Mouse (Mus musculus): ENCODE measurements at regions not wholly inside any gene's neighbourhood (a gene's known extent, or its start where the extent isn't known, plus 50 kb on each side); places are given as distances from the start of the nearest gene placed in this dataset.

DNA sequence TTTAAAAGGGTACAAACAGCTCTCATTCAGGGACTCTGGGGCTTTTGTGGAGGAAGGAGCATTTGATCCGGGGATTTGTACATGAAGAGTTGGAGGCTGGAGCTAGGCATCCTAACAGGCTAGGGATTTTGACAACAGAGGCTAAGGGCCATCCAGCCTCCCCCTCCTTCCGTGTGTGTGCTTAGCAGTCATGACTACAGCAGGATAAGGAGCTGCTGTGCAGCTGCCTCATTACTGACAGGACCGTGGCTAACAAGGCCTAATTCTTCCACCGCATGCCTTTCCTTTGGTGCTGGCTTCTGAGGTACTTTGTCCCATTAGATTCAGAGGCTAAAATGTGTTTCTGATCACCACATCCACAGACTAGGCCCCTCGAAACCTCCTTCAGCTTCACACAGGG is 110.0 kb upstream of the Stx16 start:
- TF ChIP-seq GATA1 (IDR thresholded peaks at IDR 0.05; ENCODE audit: borderline replicate concordance, low read length) (no peak), CTCF (IDR thresholded peaks at IDR 0.05; ENCODE audit: low read depth, low read length) (no peak), GATA2 (IDR thresholded peaks at IDR 0.05; ENCODE audit: borderline replicate concordance, low read depth, low read length) (no peak), POLR2AphosphoS5 (IDR thresholded peaks at IDR 0.05; ENCODE audit: insufficient replicate concordance, low read depth, low read length) (no peak), TAL1 (conservative IDR thresholded peaks at IDR 0.05; ENCODE audit: low read depth, low read length) (no peak)

Data from G1E (cell line).